In the genomic region with DNA sequence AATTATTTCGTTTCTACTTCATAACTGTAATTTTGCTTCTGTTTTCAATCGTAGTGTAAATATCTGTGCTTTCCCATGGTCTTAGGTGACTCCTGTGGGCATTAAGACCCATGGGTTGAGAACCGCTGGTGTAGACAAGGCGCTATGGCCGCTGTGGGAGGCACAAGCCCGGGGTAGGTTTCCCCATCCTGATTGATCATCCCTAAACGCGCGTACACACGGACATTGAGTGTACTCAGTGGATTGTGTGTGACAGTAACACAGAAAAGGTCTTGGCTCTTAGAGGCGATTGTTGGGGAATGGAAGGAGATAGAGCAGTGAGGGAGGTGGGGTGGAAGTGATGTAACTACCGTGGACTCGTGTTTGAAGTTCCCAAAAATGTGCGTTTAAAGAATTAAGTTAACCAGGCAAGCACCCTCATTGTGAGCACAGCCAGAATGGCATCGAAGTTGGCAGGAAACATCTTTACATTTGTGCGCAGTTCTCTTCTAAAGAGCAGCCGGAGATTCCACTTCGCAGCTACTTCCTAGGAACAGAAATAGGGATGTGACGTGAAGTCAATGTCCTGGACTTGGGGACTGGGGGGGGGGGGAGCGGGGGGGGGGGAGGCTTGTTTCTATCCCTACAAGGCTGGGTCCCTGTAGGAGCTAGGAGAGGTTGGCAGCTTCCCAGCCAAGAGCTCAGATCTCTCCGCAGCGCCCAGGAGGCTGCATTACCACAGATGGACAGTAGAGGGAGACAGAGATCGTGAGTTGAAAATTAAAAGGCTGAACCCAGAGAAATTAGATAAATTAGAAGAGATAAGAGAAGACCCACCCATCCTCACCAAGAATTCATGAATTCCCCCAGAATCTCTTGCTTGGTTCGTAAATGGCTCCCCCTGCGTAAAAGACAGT, we compare ENCODE assay signal across 8 mouse cellular contexts. TPM values are rescaled to one million over a fixed set of nuclear protein-coding genes. Genes with fewer than 3 reads are reported as not detected.
DNase-seq lines count a peak whose midpoint lies in the region; ATAC-seq and TF ChIP-seq lines count a peak whose summit lies in the region.

No protein-coding gene starts in this region.

- H3K27ac ChIP-seq in kidney, adult 2 months (ENCODE audit: insufficient read depth, low read depth, low read length), result no peak overlapping the region

- H3K4me1 ChIP-seq in kidney, adult 2 months (ENCODE audit: control insufficient read depth, insufficient read depth, low read length), result no peaks in the 10 kb centered on the region

- H3K4me3 ChIP-seq in kidney, adult 2 months (ENCODE audit: insufficient read depth, low read depth, low read length), result no peak overlapping the region

- ATAC-seq in monocyte, adult 5-6 weeks (replicated peaks; ENCODE audit: insufficient number of reproducible peaks, low FRiP score, low TSS enrichment, poor library complexity, severe bottlenecking), result 0 out of 2 replicates have a peak, but pooled peaks have one; percentile 68

- 45% methylated on average over 25 of the region's 25 CpGs for WGBS in kidney, adult 2 months

- TF ChIP-seq POLR2A in kidney, adult 2 months (IDR thresholded peaks at IDR 0.05; ENCODE audit: low read depth, low read length), result no peak

- peak; percentile 83 for DNase-seq in 3T3-L1 (ENCODE audit: low read depth, low spot score)
- DNase-seq in adrenal gland, adult 18-20 months (ENCODE audit: low spot score in 2 of 2), result peak; percentile 83 to 87
- DNase-seq in embryo, embryonic 10.5 days (ENCODE audit: low spot score), result peak; percentile 87
- peak; percentile 59 for DNase-seq in gastrocnemius, postnatal 25 days
- DNase-seq in kidney, adult 2 months, result peak; percentile 82
- DNase-seq in left cerebral cortex, postnatal 4 days, result peak; percentile 92
- peak; percentile 43 to 71 for DNase-seq in spleen, postnatal 14 days (ENCODE audit: low spot score in 2 of 2)

- H3K36me3 ChIP-seq in kidney, adult 2 months (ENCODE audit: control insufficient read depth, insufficient read depth, low read length), result no peaks in the 10 kb centered on the region

- peak; percentile 89 for TF ChIP-seq CTCF in kidney, adult 2 months (conservative IDR thresholded peaks at IDR 0.05; ENCODE audit: insufficient read depth, insufficient read length, low read depth, low read length)

- H3K27me3 ChIP-seq in kidney, adult 2 months (replicated peaks; ENCODE audit: control insufficient read depth, insufficient read depth, low read length), result no peaks in the 10 kb centered on the region

- intact Hi-C loops in left cerebral cortex, postnatal 4 days (cut with DNase I), result loop anchor here (5.0 kb wide), 1 partner anchor 55 kb away; no protein-coding TSS in a partner anchor

RNA-seq across cellular contexts. Expression of a gene that starts 17.9 kb away (rescaled TPM):
- total RNA-seq in adrenal gland, adult 18-20 months (2021), result under 1 TPM; 0.10 to 0.32 TPM
- not detected for total RNA-seq in gastrocnemius, postnatal 25 days (2021)
- polyA plus RNA-seq in kidney, adult 2 months (2012; rRNA removed), result 0.05 and 0.58 TPM in 2 replicates
- not detected for total RNA-seq in left cerebral cortex, postnatal 4 days (2021)
- 0.11 to 4.6 TPM (median 3.1 TPM) in 3 replicates for total RNA-seq in monocyte, adult 5-6 weeks (2017)

RNA-seq across cellular contexts. Expression of a gene that starts 23.0 kb away (rescaled TPM):
- total RNA-seq in adrenal gland, adult 18-20 months (2021), result 10 to 100 TPM; 13.1 to 18.5 TPM
- 1 to 10 TPM; 6.7 to 9.1 TPM for total RNA-seq in gastrocnemius, postnatal 25 days (2021)
- 16.1 and 19.5 TPM in 2 replicates for polyA plus RNA-seq in kidney, adult 2 months (2012; rRNA removed)
- 10 to 100 TPM; 20.3 to 21.6 TPM for total RNA-seq in left cerebral cortex, postnatal 4 days (2021)
- 17.2 to 21.3 TPM (median 19.0 TPM) in 3 replicates for total RNA-seq in monocyte, adult 5-6 weeks (2017)

RNA-seq across cellular contexts. Expression of a gene that starts 39.9 kb away (rescaled TPM):
- 10 to 100 TPM; 22.8 to 28.8 TPM for total RNA-seq in adrenal gland, adult 18-20 months (2021)
- total RNA-seq in gastrocnemius, postnatal 25 days (2021), result 10 to 100 TPM; 22.1 to 25.4 TPM
- polyA plus RNA-seq in kidney, adult 2 months (2012; rRNA removed), result 81.7 and 110 TPM in 2 replicates
- 10 to 100 TPM; 17.9 to 19.8 TPM for total RNA-seq in left cerebral cortex, postnatal 4 days (2021)
- total RNA-seq in monocyte, adult 5-6 weeks (2017), result 0.48 to 2.3 TPM (median 1.9 TPM) in 3 replicates

RNA-seq across cellular contexts. Expression of a gene that starts 44.1 kb away (rescaled TPM):
- total RNA-seq in adrenal gland, adult 18-20 months (2021), result 10 to 100 TPM; 17.1 to 20.3 TPM
- 1 to 10 TPM; 6.1 to 6.2 TPM for total RNA-seq in gastrocnemius, postnatal 25 days (2021)
- 12.5 and 13.4 TPM in 2 replicates for polyA plus RNA-seq in kidney, adult 2 months (2012; rRNA removed)
- 10 to 100 TPM; 21.5 to 22.5 TPM for total RNA-seq in left cerebral cortex, postnatal 4 days (2021)
- total RNA-seq in monocyte, adult 5-6 weeks (2017), result 6.3 to 14.3 TPM (median 9.1 TPM) in 3 replicates
